ENCODE assay signal across 19 mouse cellular contexts in the genomic region with DNA sequence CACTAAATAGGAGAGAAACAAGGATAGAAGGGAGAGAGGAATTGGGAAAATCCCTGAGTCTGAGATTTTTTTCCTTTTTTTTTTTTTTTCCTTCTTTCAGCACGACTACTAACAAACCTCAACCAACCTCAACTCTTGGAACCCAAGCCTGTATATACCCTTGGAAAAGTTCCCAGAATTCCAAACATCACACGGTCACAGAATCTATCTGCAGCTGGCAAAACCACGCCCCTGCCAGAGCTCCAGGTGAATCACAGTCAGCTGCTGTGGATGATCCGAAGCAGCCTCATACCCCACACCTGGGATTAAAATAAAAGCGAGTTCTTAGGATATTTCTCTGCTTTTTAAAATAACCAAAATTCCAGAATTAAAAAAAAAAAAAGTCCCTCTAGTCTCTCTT. TPM values are rescaled to one million over a fixed set of nuclear protein-coding genes. Genes with fewer than 3 reads are reported as not detected.
DNase-seq lines count a peak whose midpoint lies in the region; ATAC-seq lines count a peak whose summit lies in the region.
"Had no signal": no experiment of that assay in that cellular context is flagged by ENCODE, and none has a peak within 500 bp of the region (broad histone marks: within the 10 kb centered on the region; RNA-seq: fewer than 3 reads in every experiment).

No protein-coding gene starts in this region.

- 23% methylated on average over 5 of the region's 5 CpGs for WGBS in embryonic facial prominence, embryonic 14.5 days
- WGBS in embryonic facial prominence, embryonic 10.5 days: 54% methylated on average over 5 of the region's 5 CpGs
- WGBS in intestine, embryonic 15.5 days: 26% methylated on average over 5 of the region's 5 CpGs
- 32% methylated on average over 5 of the region's 5 CpGs for WGBS in intestine, embryonic 16.5 days
- 46% methylated on average over 5 of the region's 5 CpGs for WGBS in neural tube, embryonic 13.5 days
- WGBS in neural tube, embryonic 15.5 days: 43% methylated on average over 5 of the region's 5 CpGs

- peaks cover 22% of the 10 kb centered on the region for H3K4me1 ChIP-seq in embryonic facial prominence, embryonic 14.5 days (ENCODE audit: control insufficient read depth, insufficient read depth, low read length)
- peaks cover 32% of the 10 kb centered on the region for H3K4me1 ChIP-seq in embryonic facial prominence, embryonic 10.5 days
- H3K4me1 ChIP-seq in intestine, embryonic 15.5 days (replicated peaks): peaks cover 26% of the 10 kb centered on the region
- H3K4me1 ChIP-seq in intestine, embryonic 16.5 days (ENCODE audit: control insufficient read depth, insufficient read depth, low read length): peaks cover 22% of the 10 kb centered on the region
- peaks cover 35% of the 10 kb centered on the region for H3K4me1 ChIP-seq in neural tube, embryonic 13.5 days (replicated peaks)
- peaks cover 27% of the 10 kb centered on the region for H3K4me1 ChIP-seq in neural tube, embryonic 15.5 days

- H3K4me2 ChIP-seq in embryonic facial prominence, embryonic 14.5 days (ENCODE audit: low read depth, low read length): peak overlapping the region; percentile 56
- H3K4me2 ChIP-seq in intestine, embryonic 15.5 days (replicated peaks): peak overlapping the region; percentile 56; the same call in 1 of the 2 replicates
- H3K4me2 ChIP-seq in intestine, embryonic 16.5 days (ENCODE audit: low read depth, low read length): no peak overlapping the region
- no peak overlapping the region for H3K4me2 ChIP-seq in neural tube, embryonic 13.5 days
- H3K4me2 ChIP-seq in neural tube, embryonic 15.5 days: 0 out of 2 replicates have a peak overlapping the region, but pooled peaks have one; percentile 54

- no peak overlapping the region for H3K9ac ChIP-seq in embryonic facial prominence, embryonic 14.5 days (ENCODE audit: low read depth, low read length)
- no peak overlapping the region for H3K9ac ChIP-seq in intestine, embryonic 15.5 days
- H3K9ac ChIP-seq in intestine, embryonic 16.5 days (ENCODE audit: low read depth, low read length): no peak overlapping the region
- peak overlapping the region; percentile 0; the same call in 1 of the 2 replicates for H3K9ac ChIP-seq in neural tube, embryonic 13.5 days
- no peak overlapping the region for H3K9ac ChIP-seq in neural tube, embryonic 15.5 days (replicated peaks)
- H3K9ac ChIP-seq: embryonic facial prominence, embryonic 12.5 days; forebrain, postnatal 0 days had no signal

- no peaks in the 10 kb centered on the region for H3K9me3 ChIP-seq in embryonic facial prominence, embryonic 14.5 days (ENCODE audit: control insufficient read depth, low read length)
- H3K9me3 ChIP-seq in embryonic facial prominence, embryonic 10.5 days: no peaks in the 10 kb centered on the region
- H3K9me3 ChIP-seq in intestine, embryonic 15.5 days: no peaks in the 10 kb centered on the region
- no peaks in the 10 kb centered on the region for H3K9me3 ChIP-seq in intestine, embryonic 16.5 days (ENCODE audit: control insufficient read depth, low read length)
- no peaks in the 10 kb centered on the region for H3K9me3 ChIP-seq in neural tube, embryonic 13.5 days
- no peaks in the 10 kb centered on the region for H3K9me3 ChIP-seq in neural tube, embryonic 15.5 days (replicated peaks)
- H3K9me3 ChIP-seq: embryonic facial prominence, embryonic 12.5 days had no signal

- peak; percentile 64 for DNase-seq in embryonic facial prominence, embryonic 14.5 days (ENCODE audit: low spot score)
- DNase-seq in embryonic facial prominence, embryonic 10.5 days (ENCODE audit: low spot score): no peak
- no peak for DNase-seq in neural tube, embryonic 10.5 days (ENCODE audit: extremely low spot score, low spot score)
- no peak for DNase-seq in testis, postnatal 10 days (ENCODE audit: low spot score)
- DNase-seq: adrenal gland, postnatal 25 days; cerebellum, adult 8-10 months; layer of hippocampus, adult 9-11 months; lung, adult 2 months had no signal

- H3K27ac ChIP-seq in embryonic facial prominence, embryonic 14.5 days (replicated peaks; ENCODE audit: low read depth, low read length): no peak overlapping the region; the same call in 1 of the 2 replicates
- no peak overlapping the region for H3K27ac ChIP-seq in embryonic facial prominence, embryonic 10.5 days (replicated peaks)
- no peak overlapping the region for H3K27ac ChIP-seq in intestine, embryonic 15.5 days
- H3K27ac ChIP-seq in intestine, embryonic 16.5 days (ENCODE audit: low read length): no peak overlapping the region
- H3K27ac ChIP-seq in neural tube, embryonic 13.5 days (replicated peaks): no peak overlapping the region
- no peak overlapping the region for H3K27ac ChIP-seq in neural tube, embryonic 15.5 days (replicated peaks)
- H3K27ac ChIP-seq: embryonic facial prominence, embryonic 12.5 days; macrophage had no signal

- H3K36me3 ChIP-seq in embryonic facial prominence, embryonic 14.5 days (ENCODE audit: control insufficient read depth, insufficient read depth, low read length): no peaks in the 10 kb centered on the region
- peaks cover 7% of the 10 kb centered on the region; the same call in 1 of the 2 replicates for H3K36me3 ChIP-seq in embryonic facial prominence, embryonic 10.5 days (replicated peaks)
- peaks cover under 1% of the 10 kb centered on the region; the same call in 1 of the 2 replicates for H3K36me3 ChIP-seq in intestine, embryonic 15.5 days
- H3K36me3 ChIP-seq in intestine, embryonic 16.5 days (ENCODE audit: control insufficient read depth, insufficient read depth, low read length): no peaks in the 10 kb centered on the region; the same call in 1 of the 2 replicates
- no peaks in the 10 kb centered on the region for H3K36me3 ChIP-seq in neural tube, embryonic 13.5 days
- H3K36me3 ChIP-seq in neural tube, embryonic 15.5 days: no peaks in the 10 kb centered on the region
- H3K36me3 ChIP-seq: embryonic facial prominence, embryonic 12.5 days had no signal

- peaks cover 14% of the 10 kb centered on the region for H3K27me3 ChIP-seq in embryonic facial prominence, embryonic 14.5 days (replicated peaks; ENCODE audit: control insufficient read depth, insufficient read depth, low read length)
- peaks cover 86% of the 10 kb centered on the region for H3K27me3 ChIP-seq in embryonic facial prominence, embryonic 10.5 days (replicated peaks; ENCODE audit: low read depth, poor library complexity, severe bottlenecking)
- H3K27me3 ChIP-seq in intestine, embryonic 15.5 days (replicated peaks): peaks cover 10% of the 10 kb centered on the region
- peaks cover 4% of the 10 kb centered on the region; the same call in 1 of the 2 replicates for H3K27me3 ChIP-seq in intestine, embryonic 16.5 days (replicated peaks; ENCODE audit: control insufficient read depth, insufficient read depth, low read length)
- peaks cover 75% of the 10 kb centered on the region for H3K27me3 ChIP-seq in neural tube, embryonic 13.5 days
- H3K27me3 ChIP-seq in neural tube, embryonic 15.5 days (replicated peaks): peaks cover 47% of the 10 kb centered on the region
- H3K27me3 ChIP-seq: Patski had no signal

- H3K4me3 ChIP-seq in embryonic facial prominence, embryonic 14.5 days (ENCODE audit: low read depth, low read length): no peak overlapping the region
- H3K4me3 ChIP-seq in embryonic facial prominence, embryonic 10.5 days: no peak overlapping the region
- H3K4me3 ChIP-seq in intestine, embryonic 15.5 days (replicated peaks): no peak overlapping the region
- no peak overlapping the region for H3K4me3 ChIP-seq in intestine, embryonic 16.5 days (ENCODE audit: low read length)
- no peak overlapping the region for H3K4me3 ChIP-seq in neural tube, embryonic 13.5 days
- no peak overlapping the region for H3K4me3 ChIP-seq in neural tube, embryonic 15.5 days (replicated peaks)
- H3K4me3 ChIP-seq: embryonic facial prominence, embryonic 12.5 days had no signal

- no peak for ATAC-seq in embryonic facial prominence, embryonic 14.5 days (ENCODE audit: low read depth)
- ATAC-seq in intestine, embryonic 15.5 days: no peak
- ATAC-seq in intestine, embryonic 16.5 days: no peak
- no peak for ATAC-seq in neural tube, embryonic 13.5 days (ENCODE audit: low read depth)
- ATAC-seq in neural tube, embryonic 15.5 days (ENCODE audit: low FRiP score): no peak
- ATAC-seq: Patski had no signal

RNA-seq across cellular contexts. Expression of a gene that starts 18.2 kb away (rescaled TPM):
- polyA plus RNA-seq in embryonic facial prominence, embryonic 14.5 days (2014; fragmentation: Nextera tagmentation; extraction: Ambion mirVana): 0.16 TPM in 1 of 2 replicates, not detected in the other
- polyA plus RNA-seq in embryonic facial prominence, embryonic 10.5 days (2016; fragmentation: Nextera tagmentation; extraction: Ambion mirVana): not detected in 2 replicates
- not detected in 2 replicates for polyA plus RNA-seq in intestine, embryonic 15.5 days (2015; fragmentation: Nextera tagmentation; extraction: Ambion mirVana)
- polyA plus RNA-seq in intestine, embryonic 16.5 days (2015; fragmentation: Nextera tagmentation; extraction: Ambion mirVana): not detected in 2 replicates
- not detected in 2 replicates for polyA plus RNA-seq in neural tube, embryonic 13.5 days (2015; fragmentation: Nextera tagmentation; extraction: Ambion mirVana)
- polyA plus RNA-seq in neural tube, embryonic 15.5 days (2015; fragmentation: Nextera tagmentation; extraction: Ambion mirVana): 0.12 TPM in 1 of 2 replicates, not detected in the other
- polyA plus RNA-seq: activated CD4-positive, CD25-positive, alpha-beta regulatory T cell, adult 4 months; intestine, embryonic 14.5 days; lung, adult 2 months; macrophage; midbrain, embryonic 11.5 days had no signal

RNA-seq across cellular contexts. Expression of a gene that starts 34.0 kb away (rescaled TPM):
- polyA plus RNA-seq in embryonic facial prominence, embryonic 14.5 days (2014; fragmentation: Nextera tagmentation; extraction: Ambion mirVana): 30.9 and 31.6 TPM in 2 replicates
- 81.8 and 82.5 TPM in 2 replicates for polyA plus RNA-seq in embryonic facial prominence, embryonic 10.5 days (2016; fragmentation: Nextera tagmentation; extraction: Ambion mirVana)
- polyA plus RNA-seq in intestine, embryonic 15.5 days (2015; fragmentation: Nextera tagmentation; extraction: Ambion mirVana): 53.9 and 54.0 TPM in 2 replicates
- polyA plus RNA-seq in intestine, embryonic 16.5 days (2015; fragmentation: Nextera tagmentation; extraction: Ambion mirVana): 40.5 and 43.1 TPM in 2 replicates
- polyA plus RNA-seq in neural tube, embryonic 13.5 days (2015; fragmentation: Nextera tagmentation; extraction: Ambion mirVana): 37.0 and 43.6 TPM in 2 replicates
- polyA plus RNA-seq in neural tube, embryonic 15.5 days (2015; fragmentation: Nextera tagmentation; extraction: Ambion mirVana): 30.6 and 35.3 TPM in 2 replicates

Comparison
In these comparisons a context has a peak if more than half of its experiments do, and no peak if none do; other contexts are left out.
1. H3K4me2 ChIP-seq: peak in embryonic facial prominence, embryonic 14.5 days (single experiment), intestine, embryonic 15.5 days (single experiment) and neural tube, embryonic 15.5 days (single experiment); none in intestine, embryonic 16.5 days (single experiment) and neural tube, embryonic 13.5 days (single experiment).